Mouse (Mus musculus): ENCODE data around the gene 2210408I21Rik.

GRCm38 (mm10) chr13:77217672-77218280 is 82.4 kb downstream of the 2210408I21Rik start:
- no peak for TF ChIP-seq CTCF (IDR thresholded peaks at IDR 0.05; ENCODE audit: low read depth)
- TF ChIP-seq EP300 (IDR thresholded peaks at IDR 0.05; ENCODE audit: low read depth) = no peak

Data from liver, embryonic 14.5 days (tissue).